Mouse (Mus musculus) CH12.LX (cell line): ENCODE measurements around the gene Ascc1. TPM values are rescaled to one million over a fixed set of nuclear protein-coding genes. Genes with fewer than 3 reads are reported as not detected.

Source experiments
- DNase-seq: peaks from one replicate; pipeline ENCODE4 v3.0.0-alpha.2; 2013; ENCODE audit errors: extremely low read depth
- H3K27ac ChIP-seq: 2 replicates; pipeline ENCODE4 v1.5.1; 2012; ENCODE audit warnings: low read depth, mild to moderate bottlenecking, control low read depth, moderate library complexity; ENCODE audit not compliant: insufficient read depth
- H3K27me3 ChIP-seq: replicated peaks from 2 replicates; pipeline ENCODE3; 2012; ENCODE audit warnings: inconsistent platforms
- H3K36me3 ChIP-seq, 2 experiments: replicated peaks in 1 of 2; 2 replicates each; pipeline versions ENCODE3 to v1.6.1; 2012; ENCODE audit warnings: inconsistent platforms in 1 of 2, low read length in 1 of 2, mild to moderate bottlenecking in 1 of 2, mixed read lengths in 1 of 2, moderate library complexity in 1 of 2; ENCODE audit not compliant: control insufficient read depth in 1 of 2, insufficient read depth in 1 of 2
- H3K4me1 ChIP-seq, 2 experiments: 2 replicates each; pipeline ENCODE4 v1.6.1; 2012; ENCODE audit warnings: inconsistent platforms in 1 of 2, moderate library complexity in 1 of 2; ENCODE audit not compliant: insufficient read depth in 2 of 2, control insufficient read depth in 1 of 2
- H3K4me2 ChIP-seq: 2 replicates; pipeline ENCODE4 v1.6.1; 2012; ENCODE audit warnings: low read depth, mild to moderate bottlenecking, control low read depth; ENCODE audit not compliant: poor library complexity, insufficient read depth, severe bottlenecking
- H3K4me3 ChIP-seq, 3 experiments: fragments of 150-350 bp in 1 of 3; sonication (generic) in 1 of 3; replicated peaks in 1 of 3; 2 replicates each; pipeline versions ENCODE3 to v1.5.1; 2011 to 2012; ENCODE audit warnings: low read depth in 2 of 3, low read length in 2 of 3, mild to moderate bottlenecking in 2 of 3, moderate library complexity in 2 of 3, control low read depth in 1 of 3, improper control_type of control experiment in 1 of 3, inconsistent platforms in 1 of 3, mixed read lengths in 1 of 3; ENCODE audit not compliant: poor library complexity in 1 of 3
- H3K79me2 ChIP-seq: replicated peaks from 2 replicates; pipeline ENCODE4 v1.6.1; 2012; ENCODE audit warnings: mild to moderate bottlenecking, moderate library complexity; ENCODE audit not compliant: control insufficient read depth, poor library complexity, insufficient read depth, severe bottlenecking; ENCODE audit errors: extremely low read depth
- H3K9ac ChIP-seq: 2 replicates; pipeline ENCODE4 v1.6.1; 2012; ENCODE audit warnings: low read depth, mild to moderate bottlenecking, control low read depth, moderate library complexity; ENCODE audit not compliant: insufficient read depth
- H3K9me3 ChIP-seq: replicated peaks from 2 replicates; pipeline ENCODE3; 2012; ENCODE audit warnings: low read length, inconsistent platforms, mixed read lengths
- BHLHE40 ChIP-seq: IDR thresholded peaks from 2 replicates; pipeline ENCODE4 v1.6.1; 2011; ENCODE audit warnings: mild to moderate bottlenecking, low read depth, low read length, improper control_type of control experiment
- CHD2 ChIP-seq: IDR thresholded peaks from 2 replicates; pipeline ENCODE4 v1.6.1; 2011; ENCODE audit warnings: low read length, improper control_type of control experiment
- ELF1 ChIP-seq: IDR thresholded peaks from 2 replicates; pipeline ENCODE4 v1.6.1; 2014; ENCODE audit warnings: low read depth, mild to moderate bottlenecking, inconsistent platforms, low read length, improper control_type of control experiment
- ETS1 ChIP-seq: conservative IDR thresholded peaks from 2 replicates; pipeline ENCODE4 v1.6.1; 2012; ENCODE audit warnings: low read depth, mild to moderate bottlenecking, inconsistent platforms, low read length, improper control_type of control experiment, moderate library complexity
- GABPA ChIP-seq: IDR thresholded peaks from 2 replicates; pipeline ENCODE4 v1.6.1; 2012; ENCODE audit warnings: low read depth, low read length, improper control_type of control experiment, inconsistent platforms; ENCODE audit not compliant: insufficient replicate concordance
- JUN ChIP-seq: IDR thresholded peaks from 2 replicates; pipeline ENCODE4 v1.6.1; 2011; ENCODE audit warnings: low read depth, mild to moderate bottlenecking, low read length, improper control_type of control experiment, moderate library complexity; ENCODE audit not compliant: insufficient read depth
- JUND ChIP-seq: conservative IDR thresholded peaks from 2 replicates; pipeline ENCODE4 v1.6.1; 2011; ENCODE audit warnings: low read depth, low read length, improper control_type of control experiment
- KAT2A ChIP-seq: IDR thresholded peaks from 2 replicates; pipeline ENCODE4 v1.6.1; 2012; ENCODE audit warnings: low read length, improper control_type of control experiment, inconsistent platforms; ENCODE audit not compliant: insufficient replicate concordance
- MAFK ChIP-seq: IDR thresholded peaks from 2 replicates; pipeline ENCODE4 v1.6.1; 2011; ENCODE audit warnings: low read length, improper control_type of control experiment; ENCODE audit not compliant: insufficient replicate concordance
- MAZ ChIP-seq: IDR thresholded peaks from 2 replicates; pipeline ENCODE4 v1.6.1; 2012; ENCODE audit warnings: low read depth, mild to moderate bottlenecking, inconsistent platforms, low read length, improper control_type of control experiment, moderate library complexity
- MXI1 ChIP-seq: IDR thresholded peaks from 2 replicates; pipeline ENCODE4 v1.6.1; 2011; ENCODE audit warnings: mild to moderate bottlenecking, low read depth, low read length, improper control_type of control experiment
- NRF1 ChIP-seq: IDR thresholded peaks from 2 replicates; pipeline ENCODE4 v1.6.1; 2014; ENCODE audit warnings: low read depth, mild to moderate bottlenecking, inconsistent platforms, low read length, improper control_type of control experiment, moderate library complexity
- POLR2AphosphoS2 ChIP-seq: IDR thresholded peaks from 2 replicates; pipeline ENCODE4 v1.6.1; 2011; ENCODE audit warnings: low read depth, low read length, improper control_type of control experiment
- RAD21 ChIP-seq: IDR thresholded peaks from 2 replicates; pipeline ENCODE4 v1.6.1; 2011; ENCODE audit warnings: low read depth, mild to moderate bottlenecking, low read length, improper control_type of control experiment, moderate library complexity
- SIN3A ChIP-seq: IDR thresholded peaks from 2 replicates; pipeline ENCODE4 v1.6.1; 2012; ENCODE audit warnings: low read length, improper control_type of control experiment, inconsistent platforms
- SMC3 ChIP-seq: IDR thresholded peaks from 2 replicates; pipeline ENCODE4 v1.6.1; 2011; ENCODE audit warnings: low read depth, low read length, improper control_type of control experiment
- TBP ChIP-seq: conservative IDR thresholded peaks from 2 replicates; pipeline ENCODE4 v1.6.1; 2011; ENCODE audit warnings: low read depth, low read length, improper control_type of control experiment
- UBTF ChIP-seq: IDR thresholded peaks from 2 replicates; pipeline ENCODE4 v1.6.1; 2012; ENCODE audit warnings: low read depth, mild to moderate bottlenecking, inconsistent platforms, low read length, improper control_type of control experiment, moderate library complexity
- ZC3H11A ChIP-seq: IDR thresholded peaks from 2 replicates; pipeline ENCODE4 v1.6.1; 2012; ENCODE audit warnings: low read depth, mild to moderate bottlenecking, inconsistent platforms, low read length, improper control_type of control experiment
- ZMIZ1 ChIP-seq: IDR thresholded peaks from 2 replicates; pipeline ENCODE4 v1.6.1; 2012; ENCODE audit warnings: low read depth, mild to moderate bottlenecking, inconsistent platforms, low read length, improper control_type of control experiment
- dilution Hi-C: fragments of 300-500 bp; cut with MboI; formaldehyde crosslinking; loops from 2 replicates; pipeline ENCODE4 v1.14.3; 2020; ENCODE audit warnings: low sequenced_read_pairs; ENCODE audit not compliant: extremely low pct_unique_long_range_greater_than_20kb, extremely low pct_ligation_motif_present
- in situ Hi-C: fragments of 300-500 bp; cut with MboI; formaldehyde crosslinking; loops from 3 replicates; pipeline ENCODE4 v1.14.3; 2019; ENCODE audit warnings: low sequenced_read_pairs, low pct_ligation_motif_present, low pct_unique_long_range_greater_than_20kb, mixed read lengths
- polyA plus RNA-seq: library from polyadenylated mRNA; unstranded; fragments of >175 nt; gene quantifications from 2 replicates; pipeline ENCODE4 v1.2.1, GENCODE M21; 2012; ENCODE audit warnings: low read depth; ENCODE audit not compliant: insufficient read length
- total RNA-seq, 2 experiments: library from RNA; depleted of rRNA; stranded (reverse); fragments of 300-350 nt in 1 of 2; fragments of >200 nt in 1 of 2; gene quantifications; 2 replicates each; pipeline ENCODE4 v1.2.3; 2012 to 2014

Ascc1 gene
- total and polyA plus RNA-seq, 3 experiments, result 20.1 to 25.5 (median 25.4) TPM

GRCm38 (mm10) chr10:59969821-59970449 is 32.7 kb upstream of the Ascc1 start:
- Histone ChIP-seq H3K27ac (no peak overlapping the region), H3K4me1 (peaks cover 15 to 33% of the 10 kb centered on the region in 2 experiments), H3K27me3 (no peaks in the 10 kb centered on the region), H3K4me3 (no peak overlapping the region), H3K79me2 (no peaks in the 10 kb centered on the region), H3K36me3 (no peaks in the 10 kb centered on the region), H3K9ac (no peak overlapping the region), H3K9me3 (peaks cover 3% of the 10 kb centered on the region), H3K4me2 (no peak overlapping the region)
- DNase-seq, result no peak
- TF ChIP-seq ETS1, result no peak
- TF ChIP-seq NRF1, result no peak
- no peak for TF ChIP-seq SIN3A
- TF ChIP-seq TBP, result no peak
- dilution Hi-C loops, result no loop called here
- in situ Hi-C loops, result no loop called here

- Histone ChIP-seq H3K9me3 (peaks cover 3% of the 10 kb centered on the region), H3K4me1 (peaks cover 19 to 36% of the 10 kb centered on the region in 2 experiments), H3K4me3 (no peak overlapping the region), H3K79me2 (no peaks in the 10 kb centered on the region), H3K36me3 (no peaks in the 10 kb centered on the region), H3K4me2 (no peak overlapping the region), H3K9ac (no peak overlapping the region), H3K27me3 (no peaks in the 10 kb centered on the region), H3K27ac (no peak overlapping the region)
- DNase-seq, result no peak
- no peak for TF ChIP-seq SMC3
- TF ChIP-seq MXI1, result no peak
- TF ChIP-seq ETS1, result no peak
- no peak for TF ChIP-seq RAD21
- TF ChIP-seq MAZ, result no peak
- no peak for TF ChIP-seq JUND
- no peak for TF ChIP-seq BHLHE40
- no peak for TF ChIP-seq JUN
- TF ChIP-seq ELF1, result no peak
- TF ChIP-seq GABPA, result no peak
- TF ChIP-seq MAFK, result no peak
- TF ChIP-seq ZMIZ1, result no peak
- TF ChIP-seq UBTF, result no peak
- no peak for TF ChIP-seq POLR2AphosphoS2
- TF ChIP-seq CHD2, result no peak
- no peak for TF ChIP-seq ZC3H11A
- TF ChIP-seq SIN3A, result no peak
- TF ChIP-seq KAT2A, result no peak
- in situ Hi-C loops, result no loop called here
- dilution Hi-C loops, result no loop called here
Observed at GRCm38 (mm10) chr10:59970450-59971062, 32.0 kb upstream of the Ascc1 start.
